Mouse (Mus musculus): ENCODE data around the gene Rab30.
"Not testable (repeated sequence)": the region's sequence is repeated elsewhere in the genome, so short reads cannot be mapped to it uniquely, and the experiment has no call there.

The Rab30 gene

GRCm38 (mm10) chr7:92741861-92742249 lies 452 bp downstream of the Rab30 start:
- in situ Hi-C loops (cut with MboI; ENCODE audit: low pct_unique_long_range_greater_than_20kb in 1 of 2, low sequenced_read_pairs in 2 of 2, unreplicated experiment in 1 of 2) = no loop called here

GRCm38 (mm10) chr7:92742341-92742741 lies 938 bp downstream of the Rab30 start:
- in situ Hi-C loops (cut with MboI; ENCODE audit: low pct_unique_long_range_greater_than_20kb in 1 of 2, low sequenced_read_pairs in 2 of 2, unreplicated experiment in 1 of 2) = no loop called here

- in situ Hi-C loops (cut with MboI; ENCODE audit: low pct_unique_long_range_greater_than_20kb in 1 of 2, low sequenced_read_pairs in 2 of 2, unreplicated experiment in 1 of 2) = no loop called here
Measured at GRCm38 (mm10) chr7:92742774-92743173, 1.4 kb downstream of the Rab30 start.

GRCm38 (mm10) chr7:92743325-92743724 lies 1.9 kb downstream of the Rab30 start:
- in situ Hi-C loops (cut with MboI; ENCODE audit: low pct_unique_long_range_greater_than_20kb in 1 of 2, low sequenced_read_pairs in 2 of 2, unreplicated experiment in 1 of 2) = no loop called here

- in situ Hi-C loops (cut with MboI; ENCODE audit: low pct_unique_long_range_greater_than_20kb in 1 of 2, low sequenced_read_pairs in 2 of 2, unreplicated experiment in 1 of 2) = no loop called here
Measured at GRCm38 (mm10) chr7:92750395-92750794, 9.0 kb downstream of the Rab30 start.

GRCm38 (mm10) chr7:92758067-92758466 lies 16.7 kb downstream of the Rab30 start:
- in situ Hi-C loops (cut with MboI; ENCODE audit: low pct_unique_long_range_greater_than_20kb in 1 of 2, low sequenced_read_pairs in 2 of 2, unreplicated experiment in 1 of 2) = no loop called here

GRCm38 (mm10) chr7:92760651-92761050 lies 19.2 kb downstream of the Rab30 start:
- in situ Hi-C loops (cut with MboI; ENCODE audit: low pct_unique_long_range_greater_than_20kb in 1 of 2, low sequenced_read_pairs in 2 of 2, unreplicated experiment in 1 of 2) = no loop called here

GRCm38 (mm10) chr7:92761161-92761560 lies 19.8 kb downstream of the Rab30 start:
- in situ Hi-C loops (cut with MboI; ENCODE audit: low pct_unique_long_range_greater_than_20kb in 1 of 2, low sequenced_read_pairs in 2 of 2, unreplicated experiment in 1 of 2) = no loop called here

GRCm38 (mm10) chr7:92765426-92765825 lies 24.0 kb downstream of the Rab30 start:
- in situ Hi-C loops (cut with MboI; ENCODE audit: low pct_unique_long_range_greater_than_20kb in 1 of 2, low sequenced_read_pairs in 2 of 2, unreplicated experiment in 1 of 2) = no loop called here

- in situ Hi-C loops (cut with MboI; ENCODE audit: low pct_unique_long_range_greater_than_20kb in 1 of 2, low sequenced_read_pairs in 2 of 2, unreplicated experiment in 1 of 2) = no loop called here
Measured at GRCm38 (mm10) chr7:92766096-92767090, 25.0 kb downstream of the Rab30 start.

GRCm38 (mm10) chr7:92768116-92768515 lies 26.7 kb downstream of the Rab30 start:
- in situ Hi-C loops (cut with MboI; ENCODE audit: low pct_unique_long_range_greater_than_20kb in 1 of 2, low sequenced_read_pairs in 2 of 2, unreplicated experiment in 1 of 2) = not testable (repeated sequence)

GRCm38 (mm10) chr7:92768859-92769258 lies 27.5 kb downstream of the Rab30 start:
- in situ Hi-C loops (cut with MboI; ENCODE audit: low pct_unique_long_range_greater_than_20kb in 1 of 2, low sequenced_read_pairs in 2 of 2, unreplicated experiment in 1 of 2) = no loop called here

GRCm38 (mm10) chr7:92773006-92773405 lies 31.6 kb downstream of the Rab30 start:
- in situ Hi-C loops (cut with MboI; ENCODE audit: low pct_unique_long_range_greater_than_20kb in 1 of 2, low sequenced_read_pairs in 2 of 2, unreplicated experiment in 1 of 2) = no loop called here

GRCm38 (mm10) chr7:92773596-92773995 lies 32.2 kb downstream of the Rab30 start:
- in situ Hi-C loops (cut with MboI; ENCODE audit: low pct_unique_long_range_greater_than_20kb in 1 of 2, low sequenced_read_pairs in 2 of 2, unreplicated experiment in 1 of 2) = no loop called here

GRCm38 (mm10) chr7:92774741-92775140 lies 33.3 kb downstream of the Rab30 start:
- in situ Hi-C loops (cut with MboI; ENCODE audit: low pct_unique_long_range_greater_than_20kb in 1 of 2, low sequenced_read_pairs in 2 of 2, unreplicated experiment in 1 of 2) = no loop called here

GRCm38 (mm10) chr7:92775703-92776102 lies 34.3 kb downstream of the Rab30 start:
- in situ Hi-C loops (cut with MboI; ENCODE audit: low pct_unique_long_range_greater_than_20kb in 1 of 2, low sequenced_read_pairs in 2 of 2, unreplicated experiment in 1 of 2) = no loop called here

GRCm38 (mm10) chr7:92776647-92777046 lies 35.2 kb downstream of the Rab30 start:
- in situ Hi-C loops (cut with MboI; ENCODE audit: low pct_unique_long_range_greater_than_20kb in 1 of 2, low sequenced_read_pairs in 2 of 2, unreplicated experiment in 1 of 2) = no loop called here

- in situ Hi-C loops (cut with MboI; ENCODE audit: low pct_unique_long_range_greater_than_20kb in 1 of 2, low sequenced_read_pairs in 2 of 2, unreplicated experiment in 1 of 2) = no loop called here
Measured at GRCm38 (mm10) chr7:92777108-92777973, 35.9 kb downstream of the Rab30 start.

- in situ Hi-C loops (cut with MboI; ENCODE audit: low pct_unique_long_range_greater_than_20kb in 1 of 2, low sequenced_read_pairs in 2 of 2, unreplicated experiment in 1 of 2) = no loop called here
Measured at GRCm38 (mm10) chr7:92779058-92779457, 37.7 kb downstream of the Rab30 start.

All from mouse embryonic stem cell (cell line).